Mouse (Mus musculus): ENCODE data around the gene Ets2. TPM values are rescaled to one million over a fixed set of nuclear protein-coding genes. Genes with fewer than 3 reads are reported as not detected.
A peak's percentile ranks its signal among the peaks of the same experiment; 100 is the strongest.
"Not testable (repeated sequence)": the region's sequence is repeated elsewhere in the genome, so short reads cannot be mapped to it uniquely, and the experiment has no call there.

Ets2 gene
- polyA plus RNA-seq, 1 experiment from 2014 or later = 9.3 TPM

- ATAC-seq = no peak
- Histone ChIP-seq H3K27ac (no peak overlapping the region), H3K4me2 (no peak overlapping the region), H3K9ac (no peak overlapping the region), H3K4me3 (no peak overlapping the region), H3K27me3 (no peaks in the 10 kb centered on the region), H3K9me3 (replicated peaks) (no peaks in the 10 kb centered on the region), H3K4me1 (no peaks in the 10 kb centered on the region), H3K36me3 (ENCODE audit: poor library complexity, severe bottlenecking) (no peaks in the 10 kb centered on the region)
- 78% methylated on average over 6 of the region's 6 CpGs for WGBS
Observed at GRCm38 (mm10) chr16:95759988-95760391, 58.1 kb downstream of the Ets2 start.

- Histone ChIP-seq H3K9ac (no peak overlapping the region), H3K27me3 (no peaks in the 10 kb centered on the region), H3K27ac (no peak overlapping the region), H3K9me3 (replicated peaks) (no peaks in the 10 kb centered on the region), H3K4me2 (no peak overlapping the region), H3K4me3 (no peak overlapping the region), H3K4me1 (no peaks in the 10 kb centered on the region), H3K36me3 (ENCODE audit: poor library complexity, severe bottlenecking) (no peaks in the 10 kb centered on the region)
- ATAC-seq = no peak
- 87% methylated on average over 6 of the region's 6 CpGs for WGBS
Observed at GRCm38 (mm10) chr16:95761742-95762141, 59.9 kb downstream of the Ets2 start.

- no peaks in the 10 kb centered on the region for H3K27me3 ChIP-seq
- no peak for ATAC-seq
- H3K4me1 ChIP-seq = no peaks in the 10 kb centered on the region
- no peak overlapping the region for H3K27ac ChIP-seq
- 86% methylated on average over 6 of the region's 6 CpGs for WGBS
- H3K4me3 ChIP-seq = no peak overlapping the region
- H3K9ac ChIP-seq = no peak overlapping the region
- no peaks in the 10 kb centered on the region for H3K9me3 ChIP-seq (replicated peaks)
- no peaks in the 10 kb centered on the region for H3K36me3 ChIP-seq (ENCODE audit: poor library complexity, severe bottlenecking)
- H3K4me2 ChIP-seq = no peak overlapping the region
Observed at GRCm38 (mm10) chr16:95763201-95763600, 61.3 kb downstream of the Ets2 start.

- H3K27me3 ChIP-seq; H3K9ac ChIP-seq; H3K4me1 ChIP-seq; H3K4me2 ChIP-seq; H3K27ac ChIP-seq; ATAC-seq; H3K36me3 ChIP-seq (ENCODE audit: poor library complexity, severe bottlenecking); H3K9me3 ChIP-seq (replicated peaks); H3K4me3 ChIP-seq: not testable (repeated sequence)
- WGBS = 71% methylated on average over 8 of the region's 8 CpGs
Observed at GRCm38 (mm10) chr16:95764041-95764440, 62.2 kb downstream of the Ets2 start.

GRCm38 (mm10) chr16:95766181-95766580 lies 64.3 kb downstream of the Ets2 start:
- 80% methylated on average over 3 of the region's 3 CpGs for WGBS
- H3K9ac ChIP-seq = no peak overlapping the region
- no peak for ATAC-seq
- no peak overlapping the region for H3K4me3 ChIP-seq
- no peak overlapping the region for H3K4me2 ChIP-seq
- no peaks in the 10 kb centered on the region for H3K9me3 ChIP-seq (replicated peaks)
- no peak overlapping the region for H3K27ac ChIP-seq
- H3K36me3 ChIP-seq (ENCODE audit: poor library complexity, severe bottlenecking) = no peaks in the 10 kb centered on the region
- peaks cover 19% of the 10 kb centered on the region for H3K4me1 ChIP-seq
- H3K27me3 ChIP-seq = no peaks in the 10 kb centered on the region

- 72% methylated on average over 2 of the region's 2 CpGs for WGBS
- H3K9ac ChIP-seq = no peak overlapping the region
- peaks cover 19% of the 10 kb centered on the region for H3K4me1 ChIP-seq
- H3K36me3 ChIP-seq (ENCODE audit: poor library complexity, severe bottlenecking) = no peaks in the 10 kb centered on the region
- no peak overlapping the region for H3K4me2 ChIP-seq
- no peaks in the 10 kb centered on the region for H3K27me3 ChIP-seq
- no peaks in the 10 kb centered on the region for H3K9me3 ChIP-seq (replicated peaks)
- ATAC-seq = no peak
- no peak overlapping the region for H3K4me3 ChIP-seq
- H3K27ac ChIP-seq = no peak overlapping the region
Observed at GRCm38 (mm10) chr16:95767246-95767645, 65.4 kb downstream of the Ets2 start.

- no peak overlapping the region for H3K4me2 ChIP-seq
- no peaks in the 10 kb centered on the region for H3K36me3 ChIP-seq (ENCODE audit: poor library complexity, severe bottlenecking)
- 32% methylated on average over 14 of the region's 14 CpGs for WGBS
- peak; percentile 42 for ATAC-seq
- H3K27me3 ChIP-seq = no peaks in the 10 kb centered on the region
- peaks cover 19% of the 10 kb centered on the region for H3K4me1 ChIP-seq
- H3K4me3 ChIP-seq = no peak overlapping the region
- H3K9me3 ChIP-seq (replicated peaks) = no peaks in the 10 kb centered on the region
- no peak overlapping the region for H3K9ac ChIP-seq
- H3K27ac ChIP-seq = peak overlapping the region; percentile 25; the same call in 1 of the 2 replicates
Observed at GRCm38 (mm10) chr16:95769066-95769995, 67.5 kb downstream of the Ets2 start.

- peak; percentile 48 for ATAC-seq
Observed at GRCm38 (mm10) chr16:95769996-95770334, 68.1 kb downstream of the Ets2 start.

GRCm38 (mm10) chr16:95770402-95770801 lies 68.5 kb downstream of the Ets2 start:
- Histone ChIP-seq H3K27ac (peak overlapping the region; percentile 40), H3K36me3 (ENCODE audit: poor library complexity, severe bottlenecking) (no peaks in the 10 kb centered on the region), H3K4me1 (peaks cover 19% of the 10 kb centered on the region), H3K9ac (no peak overlapping the region), H3K27me3 (no peaks in the 10 kb centered on the region), H3K9me3 (replicated peaks) (no peaks in the 10 kb centered on the region), H3K4me3 (no peak overlapping the region), H3K4me2 (no peak overlapping the region)
- peak; percentile 77 for ATAC-seq

More at GRCm38 (mm10) chr16:95769996-95770334, 68.1 kb downstream of the Ets2 start:
- no peak overlapping the region for H3K4me3 ChIP-seq
- H3K9me3 ChIP-seq (replicated peaks) = no peaks in the 10 kb centered on the region
- WGBS = 85% methylated on average over 5 of the region's 5 CpGs
- H3K27me3 ChIP-seq = no peaks in the 10 kb centered on the region
- no peaks in the 10 kb centered on the region for H3K36me3 ChIP-seq (ENCODE audit: poor library complexity, severe bottlenecking)
- no peak overlapping the region for H3K9ac ChIP-seq
- H3K27ac ChIP-seq = no peak overlapping the region
- no peak overlapping the region for H3K4me2 ChIP-seq
- peaks cover 19% of the 10 kb centered on the region for H3K4me1 ChIP-seq

Other genes with a start within 250 kb of the Ets2 start
- gene Erg, start 115.5 kb upstream of the Ets2 start, polyA plus RNA-seq (2015; fragmentation: Nextera tagmentation; extraction: Ambion mirVana) = 1.2 and 1.8 TPM in 2 replicates